9 mouse cellular contexts compared by ENCODE assay signal in the genomic region with DNA sequence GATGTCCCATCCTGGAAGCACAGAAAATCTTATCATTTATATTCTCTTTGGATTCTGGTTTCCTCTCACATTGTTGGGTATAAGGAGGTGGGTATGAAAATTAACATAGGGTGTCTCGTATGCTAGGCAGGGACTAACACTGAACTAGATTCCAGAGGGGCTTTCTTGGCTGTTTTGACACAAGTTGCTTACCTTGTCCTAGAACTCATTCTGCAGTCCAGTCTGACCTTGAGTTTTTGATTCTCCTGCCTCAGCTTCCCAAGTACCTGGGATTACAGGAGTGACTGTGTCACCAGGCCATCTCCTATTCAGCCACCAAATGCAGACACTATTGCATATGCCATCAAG. TPM values are rescaled to one million over a fixed set of nuclear protein-coding genes. Genes with fewer than 3 reads are reported as not detected.
DNase-seq lines count a peak whose midpoint lies in the region; ATAC-seq and TF ChIP-seq lines count a peak whose summit lies in the region.
"Had no signal": no experiment of that assay in that cellular context is flagged by ENCODE, and none has a peak within 500 bp of the region (broad histone marks: within the 10 kb centered on the region; RNA-seq: fewer than 3 reads in every experiment).

No protein-coding gene starts in this region.

- peaks cover 98% of the 10 kb centered on the region for H3K27me3 ChIP-seq in embryonic facial prominence, embryonic 13.5 days
- H3K27me3 ChIP-seq in neural tube, embryonic 14.5 days (ENCODE audit: control insufficient read depth, insufficient read depth, low read length): peaks cover 42% of the 10 kb centered on the region
- H3K27me3 ChIP-seq in cerebellum, adult 2 months (ENCODE audit: control insufficient read depth, insufficient read depth, low read length): peaks cover 2% of the 10 kb centered on the region; the same call in 1 of the 2 replicates

- no peak overlapping the region for H3K9ac ChIP-seq in embryonic facial prominence, embryonic 13.5 days
- no peak overlapping the region for H3K9ac ChIP-seq in neural tube, embryonic 14.5 days (replicated peaks; ENCODE audit: low read depth, low read length)

- no peak for TF ChIP-seq CTCF in gastrocnemius, adult 2 months (IDR thresholded peaks at IDR 0.05)
- TF ChIP-seq CTCF in left cerebral cortex, adult 2 months (IDR thresholded peaks at IDR 0.05): no peak
- no peak for TF ChIP-seq CTCF in cerebellum, adult 2 months (IDR thresholded peaks at IDR 0.05; ENCODE audit: borderline replicate concordance, insufficient read depth, low read depth, low read length)

- intact Hi-C loops in gastrocnemius, adult 2 months (cut with DNase I): no loop called here
- intact Hi-C loops in gastrocnemius, postnatal 14 days (cut with DNase I; ENCODE audit: low total_unique reads): no loop called here
- intact Hi-C loops in left cerebral cortex, adult 2 months (cut with DNase I): no loop called here
- intact Hi-C loops in left cerebral cortex, postnatal 36 days (cut with DNase I): no loop called here

- H3K4me3 ChIP-seq in gastrocnemius, adult 2 months: peak overlapping the region; percentile 75
- peak overlapping the region; percentile 62 for H3K4me3 ChIP-seq in left cerebral cortex, adult 2 months
- no peak overlapping the region for H3K4me3 ChIP-seq in embryonic facial prominence, embryonic 13.5 days
- H3K4me3 ChIP-seq in neural tube, embryonic 14.5 days (ENCODE audit: low read depth, low read length): no peak overlapping the region
- H3K4me3 ChIP-seq in cerebellum, adult 2 months (replicated peaks; ENCODE audit: insufficient read depth, low read depth, low read length): no peak overlapping the region

- H3K36me3 ChIP-seq in embryonic facial prominence, embryonic 13.5 days: no peaks in the 10 kb centered on the region
- H3K36me3 ChIP-seq in neural tube, embryonic 14.5 days (ENCODE audit: control insufficient read depth, insufficient read depth, low read length): no peaks in the 10 kb centered on the region

- no peaks in the 10 kb centered on the region for H3K9me3 ChIP-seq in embryonic facial prominence, embryonic 13.5 days
- H3K9me3 ChIP-seq in neural tube, embryonic 14.5 days (ENCODE audit: control insufficient read depth, low read length): no peaks in the 10 kb centered on the region

- peaks cover 39% of the 10 kb centered on the region for H3K4me1 ChIP-seq in embryonic facial prominence, embryonic 13.5 days
- H3K4me1 ChIP-seq in neural tube, embryonic 14.5 days (ENCODE audit: control insufficient read depth, insufficient read depth, low read length): peaks cover 10% of the 10 kb centered on the region; the same call in 1 of the 2 replicates
- H3K4me1 ChIP-seq in cerebellum, adult 2 months (ENCODE audit: control insufficient read depth, insufficient read depth, low read length): peaks cover 6% of the 10 kb centered on the region

- H3K4me2 ChIP-seq in embryonic facial prominence, embryonic 13.5 days: 0 out of 2 replicates have a peak overlapping the region, but pooled peaks have one; percentile 83
- peak overlapping the region; percentile 53; the same call in 1 of the 2 replicates for H3K4me2 ChIP-seq in neural tube, embryonic 14.5 days (ENCODE audit: low read depth, low read length)

- no peak for TF ChIP-seq POLR2A in cerebellum, adult 2 months (IDR thresholded peaks at IDR 0.05; ENCODE audit: borderline replicate concordance, insufficient read depth, low read length)

- no peak for ATAC-seq in embryonic facial prominence, embryonic 13.5 days (ENCODE audit: insufficient number of reproducible peaks, insufficient read depth, low FRiP score, low TSS enrichment, low read depth)
- no peak for ATAC-seq in neural tube, embryonic 14.5 days (ENCODE audit: low read depth)

- DNase-seq in gastrocnemius, adult 2 months: no peak
- no peak for DNase-seq in gastrocnemius, postnatal 14 days
- DNase-seq in left cerebral cortex, adult 2 months (ENCODE audit: extremely low spot score in 1 of 2, low spot score in 2 of 2): no peak
- no peak for DNase-seq in left cerebral cortex, postnatal 36 days (ENCODE audit: low spot score in 2 of 2)
- DNase-seq in cerebellum, adult 2 months: no peak
- DNase-seq in urinary bladder, postnatal 4 days (ENCODE audit: low spot score in 2 of 2): no peak

- 69% methylated on average over 1 of the region's 1 CpGs for WGBS in embryonic facial prominence, embryonic 13.5 days
- 70% methylated on average over 1 of the region's 1 CpGs for WGBS in neural tube, embryonic 14.5 days
- WGBS in cerebellum, adult 2 months: 97% methylated on average over 1 of the region's 1 CpGs

- H3K27ac ChIP-seq in gastrocnemius, adult 2 months: no peak overlapping the region
- no peak overlapping the region; the same call in 1 of the 2 replicates for H3K27ac ChIP-seq in left cerebral cortex, adult 2 months
- no peak overlapping the region for H3K27ac ChIP-seq in embryonic facial prominence, embryonic 13.5 days
- no peak overlapping the region for H3K27ac ChIP-seq in neural tube, embryonic 14.5 days (ENCODE audit: low read depth, low read length)
- no peak overlapping the region for H3K27ac ChIP-seq in cerebellum, adult 2 months (ENCODE audit: insufficient read depth, low read length)

RNA-seq across cellular contexts. Expression of a gene that starts 1.7 kb away (rescaled TPM):
- 100 to 1,000 TPM; 120 to 127 TPM for total RNA-seq in gastrocnemius, adult 2 months (2021)
- total RNA-seq in gastrocnemius, postnatal 14 days (2021): 100 to 1,000 TPM in 1 of 2 experiments, 10 to 100 TPM in 1; 18.6 to 129 TPM
- total RNA-seq in left cerebral cortex, adult 2 months (2021): 100 to 1,000 TPM; 490 to 507 TPM
- 100 to 1,000 TPM; 556 to 573 TPM for total RNA-seq in left cerebral cortex, postnatal 36 days (2021)
- 133 and 170 TPM in 2 replicates for polyA plus RNA-seq in embryonic facial prominence, embryonic 13.5 days (2015; fragmentation: Nextera tagmentation; extraction: Ambion mirVana)
- polyA plus RNA-seq in neural tube, embryonic 14.5 days (2014; fragmentation: Nextera tagmentation; extraction: Ambion mirVana): 65.7 and 123 TPM in 2 replicates
- polyA plus RNA-seq in cerebellum, adult 2 months (2012; rRNA removed): 1,145 and 1,309 TPM in 2 replicates

RNA-seq across cellular contexts. Expression of a gene that starts 8.1 kb away (rescaled TPM):
- 100 to 1,000 TPM; 103 to 148 TPM for total RNA-seq in gastrocnemius, adult 2 months (2021)
- 100 to 1,000 TPM in 1 of 2 experiments, 10 to 100 TPM in 1; 20.2 to 206 TPM for total RNA-seq in gastrocnemius, postnatal 14 days (2021)
- 100 to 1,000 TPM; 384 to 423 TPM for total RNA-seq in left cerebral cortex, adult 2 months (2021)
- total RNA-seq in left cerebral cortex, postnatal 36 days (2021): 100 to 1,000 TPM; 463 to 490 TPM
- 56.8 and 70.4 TPM in 2 replicates for polyA plus RNA-seq in embryonic facial prominence, embryonic 13.5 days (2015; fragmentation: Nextera tagmentation; extraction: Ambion mirVana)
- polyA plus RNA-seq in neural tube, embryonic 14.5 days (2014; fragmentation: Nextera tagmentation; extraction: Ambion mirVana): 15.3 and 28.9 TPM in 2 replicates
- 579 and 685 TPM in 2 replicates for polyA plus RNA-seq in cerebellum, adult 2 months (2012; rRNA removed)

RNA-seq across cellular contexts. Expression of a gene that starts 28.1 kb away (rescaled TPM):
- total RNA-seq in gastrocnemius, adult 2 months (2021): 1 to 10 TPM; 1.6 to 2.7 TPM
- total RNA-seq in gastrocnemius, postnatal 14 days (2021): 10 to 100 TPM in 1 of 2 experiments, 1 to 10 TPM in 1; 5.8 to 11.2 TPM
- total RNA-seq in left cerebral cortex, adult 2 months (2021): 100 to 1,000 TPM; 848 to 875 TPM
- 100 to 1,000 TPM; 854 to 931 TPM for total RNA-seq in left cerebral cortex, postnatal 36 days (2021)
- polyA plus RNA-seq in embryonic facial prominence, embryonic 13.5 days (2015; fragmentation: Nextera tagmentation; extraction: Ambion mirVana): 0.58 and 1.1 TPM in 2 replicates
- 203 and 295 TPM in 2 replicates for polyA plus RNA-seq in neural tube, embryonic 14.5 days (2014; fragmentation: Nextera tagmentation; extraction: Ambion mirVana)
- 1,323 and 1,416 TPM in 2 replicates for polyA plus RNA-seq in cerebellum, adult 2 months (2012; rRNA removed)

RNA-seq across cellular contexts. Expression of a gene that starts 33.8 kb away (rescaled TPM):
- total RNA-seq in gastrocnemius, adult 2 months (2021): 10 to 100 TPM in 1 of 2 experiments, 1 to 10 TPM in 1; 8.6 to 12.4 TPM
- 10 to 100 TPM in 1 of 2 experiments, 1 to 10 TPM in 1; 10.0 to 13.2 TPM for total RNA-seq in gastrocnemius, postnatal 14 days (2021)
- 10 to 100 TPM; 48.7 to 51.4 TPM for total RNA-seq in left cerebral cortex, adult 2 months (2021)
- total RNA-seq in left cerebral cortex, postnatal 36 days (2021): 10 to 100 TPM; 37.2 to 64.5 TPM
- polyA plus RNA-seq in embryonic facial prominence, embryonic 13.5 days (2015; fragmentation: Nextera tagmentation; extraction: Ambion mirVana): 87.1 and 88.8 TPM in 2 replicates
- 58.4 and 67.4 TPM in 2 replicates for polyA plus RNA-seq in neural tube, embryonic 14.5 days (2014; fragmentation: Nextera tagmentation; extraction: Ambion mirVana)
- 29.1 and 30.5 TPM in 2 replicates for polyA plus RNA-seq in cerebellum, adult 2 months (2012; rRNA removed)

RNA-seq across cellular contexts. Expression of a gene that starts 43.5 kb away (rescaled TPM):
- total RNA-seq in gastrocnemius, adult 2 months (2021): not detected
- not detected for total RNA-seq in gastrocnemius, postnatal 14 days (2021)
- total RNA-seq in left cerebral cortex, adult 2 months (2021): not detected
- total RNA-seq in left cerebral cortex, postnatal 36 days (2021): not detected
- polyA plus RNA-seq in embryonic facial prominence, embryonic 13.5 days (2015; fragmentation: Nextera tagmentation; extraction: Ambion mirVana): not detected in 2 replicates
- not detected in 2 replicates for polyA plus RNA-seq in neural tube, embryonic 14.5 days (2014; fragmentation: Nextera tagmentation; extraction: Ambion mirVana)
- not detected in 2 replicates for polyA plus RNA-seq in cerebellum, adult 2 months (2012; rRNA removed)
- total RNA-seq: adrenal gland, adult 2 months had no signal
- polyA plus RNA-seq: adrenal gland, adult 2 months had no signal

Comparison
In these comparisons a context has a peak if more than half of its experiments do, and no peak if none do; other contexts are left out.
1. H3K4me3 ChIP-seq: peak in gastrocnemius, adult 2 months (single experiment) and left cerebral cortex, adult 2 months (single experiment); none in embryonic facial prominence, embryonic 13.5 days (single experiment), neural tube, embryonic 14.5 days (single experiment) and cerebellum, adult 2 months (single experiment).
2. RNA of a gene that starts 28.1 kb away (total RNA-seq): 854 to 931 TPM in left cerebral cortex, postnatal 36 days and 848 to 875 TPM in left cerebral cortex, adult 2 months; 5.8 to 11.2 TPM in gastrocnemius, postnatal 14 days and 1.6 to 2.7 TPM in gastrocnemius, adult 2 months; every median in the first group is over 10 times any median in the second.